Mouse (Mus musculus): ENCODE results near the gene Hcn4. TPM values are rescaled to one million over a fixed set of nuclear protein-coding genes. Genes with fewer than 3 reads are reported as not detected.

Gene Hcn4
- total RNA-seq, 4 experiments from 2014 or later: 5.5 to 11.1 (median 7.2) TPM

Other genes with a start within 250 kb of the Hcn4 start
- 100 to 1,000 TPM; 124 to 138 (median 128) TPM for gene Nptn, start 241.2 kb upstream of the Hcn4 start, total RNA-seq (2022)
- gene Rec114, start 79.4 kb upstream of the Hcn4 start, total RNA-seq (2022): 1 to 10 TPM in 2 of 4 experiments, under 1 TPM in 1, not detected in 1; 0.65 to 2.9 (median 1.7) TPM
- gene Neo1, start 213.0 kb downstream of the Hcn4 start, total RNA-seq (2022): 10 to 100 TPM; 43.4 to 53.8 (median 45.1) TPM

All from heart, adult 8-10 months (tissue).